Mouse (Mus musculus) MEL (cell line): Measurements from ENCODE around the gene Ankrd52. TPM values are rescaled to one million over a fixed set of nuclear protein-coding genes. Genes with fewer than 3 reads are reported as not detected.

Source experiments
- DNase-seq: peaks from one replicate; pipeline ENCODE4 v3.0.0; 2011; ENCODE audit warnings: low read depth, low spot score
- H3K27ac ChIP-seq: 2 replicates; pipeline ENCODE4 v1.5.1; 2012; ENCODE audit warnings: low read depth, mild to moderate bottlenecking, control low read depth, low read length, moderate library complexity; ENCODE audit not compliant: control insufficient read depth
- H3K27me3 ChIP-seq, 2 experiments: fragments of 150-350 bp in 1 of 2; sonication (generic) in 1 of 2; 2 replicates each; pipeline ENCODE4 v1.6.1; 2012; ENCODE audit warnings: low read length in 2 of 2, mild to moderate bottlenecking in 2 of 2, improper control_type of control experiment in 1 of 2, moderate library complexity in 1 of 2; ENCODE audit not compliant: insufficient read depth in 2 of 2, control insufficient read depth in 1 of 2
- H3K36me3 ChIP-seq, 2 experiments: 2 replicates each; pipeline ENCODE4 v1.6.1; 2012 to 2014; ENCODE audit warnings: low read length in 2 of 2, improper control_type of control experiment in 1 of 2, inconsistent platforms in 1 of 2, mild to moderate bottlenecking in 1 of 2; ENCODE audit not compliant: insufficient read depth in 2 of 2, control insufficient read depth in 1 of 2
- H3K4me1 ChIP-seq, 2 experiments: fragments of 150-350 bp in 1 of 2; sonication (generic) in 1 of 2; 2 replicates each; pipeline ENCODE4 v1.6.1; 2012; ENCODE audit warnings: low read length in 2 of 2, improper control_type of control experiment in 1 of 2, mild to moderate bottlenecking in 1 of 2; ENCODE audit not compliant: insufficient read depth in 2 of 2, control insufficient read depth in 1 of 2
- H3K4me3 ChIP-seq, 2 experiments: fragments of 150-350 bp in 1 of 2; sonication (generic) in 1 of 2; 2 replicates each; pipeline ENCODE4 v1.5.1; 2012; ENCODE audit warnings: low read depth in 2 of 2, low read length in 2 of 2, mild to moderate bottlenecking in 2 of 2, moderate library complexity in 2 of 2, control low read depth in 1 of 2, improper control_type of control experiment in 1 of 2; ENCODE audit not compliant: control insufficient read depth in 1 of 2, insufficient read depth in 1 of 2
- H3K79me2 ChIP-seq: 2 replicates; pipeline ENCODE4 v1.6.1; 2012; ENCODE audit warnings: mild to moderate bottlenecking, low read length, moderate library complexity; ENCODE audit not compliant: control insufficient read depth, poor library complexity, insufficient read depth
- H3K9ac ChIP-seq: 2 replicates; pipeline ENCODE4 v1.6.1; 2012; ENCODE audit warnings: low read depth, mild to moderate bottlenecking, control low read depth, low read length, moderate library complexity; ENCODE audit not compliant: control insufficient read depth, poor library complexity, severe bottlenecking
- H3K9me3 ChIP-seq: fragments of 150-350 bp; sonication (generic); replicated peaks from 2 replicates; pipeline ENCODE4 v1.6.1; 2012; ENCODE audit warnings: mild to moderate bottlenecking, low read length, improper control_type of control experiment, moderate library complexity; ENCODE audit not compliant: insufficient read depth
- BHLHE40 ChIP-seq: IDR thresholded peaks from 2 replicates; pipeline ENCODE4 v1.6.1; 2012; ENCODE audit warnings: low read depth, mild to moderate bottlenecking, inconsistent platforms, low read length, improper control_type of control experiment, borderline replicate concordance
- CHD1 ChIP-seq: IDR thresholded peaks from 2 replicates; pipeline ENCODE4 v1.6.1; 2012; ENCODE audit warnings: low read depth, mild to moderate bottlenecking, inconsistent platforms, low read length, improper control_type of control experiment
- CHD2 ChIP-seq: IDR thresholded peaks from 2 replicates; pipeline ENCODE4 v1.6.1; 2011; ENCODE audit warnings: low read length, improper control_type of control experiment
- CTCF ChIP-seq, 3 experiments: IDR thresholded peaks in 2 of 3; conservative IDR thresholded peaks in 1 of 3; 2 replicates each; pipeline ENCODE4 v1.5.1; 2011 to 2012; ENCODE audit warnings: low read length in 3 of 3, low read depth in 2 of 3, mild to moderate bottlenecking in 2 of 3, improper control_type of control experiment in 1 of 3, inconsistent platforms in 1 of 3, mixed read lengths in 1 of 3, moderate library complexity in 1 of 3; ENCODE audit not compliant: control insufficient read depth in 1 of 3, insufficient read depth in 1 of 3, poor library complexity in 1 of 3, severe bottlenecking in 1 of 3
- ETS1 ChIP-seq: IDR thresholded peaks from 2 replicates; pipeline ENCODE4 v1.6.1; 2012; ENCODE audit warnings: low read depth, mild to moderate bottlenecking, inconsistent platforms, low read length, improper control_type of control experiment, moderate library complexity
- GABPA ChIP-seq: IDR thresholded peaks from 2 replicates; pipeline ENCODE4 v1.6.1; 2012; ENCODE audit warnings: low read depth, mild to moderate bottlenecking, inconsistent platforms, low read length, improper control_type of control experiment, moderate library complexity
- HCFC1 ChIP-seq: IDR thresholded peaks from 2 replicates; pipeline ENCODE4 v1.6.1; 2012; ENCODE audit warnings: low read depth, mild to moderate bottlenecking, inconsistent platforms, low read length, improper control_type of control experiment, moderate library complexity
- KAT2A ChIP-seq: conservative IDR thresholded peaks from 2 replicates; pipeline ENCODE4 v1.6.1; 2012; ENCODE audit warnings: low read depth, low read length, improper control_type of control experiment, inconsistent platforms
- MAFK ChIP-seq: IDR thresholded peaks from 2 replicates; pipeline ENCODE4 v1.6.1; 2011; ENCODE audit warnings: low read depth, mild to moderate bottlenecking, low read length, improper control_type of control experiment, borderline replicate concordance
- MAX ChIP-seq: IDR thresholded peaks from 2 replicates; pipeline ENCODE4 v1.6.1; 2011; ENCODE audit warnings: low read length, improper control_type of control experiment
- MAZ ChIP-seq: IDR thresholded peaks from 2 replicates; pipeline ENCODE4 v1.6.1; 2012; ENCODE audit warnings: low read depth, mild to moderate bottlenecking, inconsistent platforms, low read length, improper control_type of control experiment
- MEF2A ChIP-seq: IDR thresholded peaks from 2 replicates; pipeline ENCODE4 v1.6.1; 2014; ENCODE audit warnings: low read depth, mild to moderate bottlenecking, inconsistent platforms, low read length, improper control_type of control experiment; ENCODE audit not compliant: poor library complexity, insufficient replicate concordance, severe bottlenecking; ENCODE audit errors: extremely low read depth
- MXI1 ChIP-seq: IDR thresholded peaks from 2 replicates; pipeline ENCODE4 v1.6.1; 2011; ENCODE audit warnings: mild to moderate bottlenecking, low read depth, low read length, improper control_type of control experiment
- MYB ChIP-seq: IDR thresholded peaks from 2 replicates; pipeline ENCODE4 v1.6.1; 2011; ENCODE audit warnings: mild to moderate bottlenecking, low read depth, low read length, improper control_type of control experiment
- MYC ChIP-seq: IDR thresholded peaks from 2 replicates; pipeline ENCODE4 v1.6.1; 2011; ENCODE audit warnings: low read depth, mild to moderate bottlenecking, low read length, improper control_type of control experiment, moderate library complexity
- NRF1 ChIP-seq: IDR thresholded peaks from 2 replicates; pipeline ENCODE4 v1.6.1; 2014; ENCODE audit warnings: low read depth, mild to moderate bottlenecking, inconsistent platforms, low read length, improper control_type of control experiment, moderate library complexity; ENCODE audit not compliant: poor library complexity, insufficient read depth, severe bottlenecking
- POLR2AphosphoS2 ChIP-seq: IDR thresholded peaks from 2 replicates; pipeline ENCODE4 v1.6.1; 2011; ENCODE audit warnings: low read length, improper control_type of control experiment
- POLR2AphosphoS5 ChIP-seq: IDR thresholded peaks from 2 replicates; pipeline ENCODE4 v1.6.1; 2012; ENCODE audit warnings: low read depth, borderline replicate concordance, mild to moderate bottlenecking, inconsistent platforms, low read length, moderate library complexity, mixed read lengths
- RAD21 ChIP-seq: IDR thresholded peaks from 2 replicates; pipeline ENCODE4 v1.6.1; 2011; ENCODE audit warnings: mild to moderate bottlenecking, low read depth, low read length, improper control_type of control experiment
- RCOR1 ChIP-seq: IDR thresholded peaks from 2 replicates; pipeline ENCODE4 v1.6.1; 2012; ENCODE audit warnings: low read depth, mild to moderate bottlenecking, inconsistent platforms, low read length, improper control_type of control experiment
- SIN3A ChIP-seq: IDR thresholded peaks from 2 replicates; pipeline ENCODE4 v1.6.1; 2012; ENCODE audit warnings: low read length, improper control_type of control experiment, inconsistent platforms
- SMC3 ChIP-seq: IDR thresholded peaks from 2 replicates; pipeline ENCODE4 v1.6.1; 2011; ENCODE audit warnings: low read depth, low read length, improper control_type of control experiment
- TBP ChIP-seq: IDR thresholded peaks from 2 replicates; pipeline ENCODE4 v1.8.0; 2011; ENCODE audit warnings: low read depth, low read length, improper control_type of control experiment
- TCF12 ChIP-seq: IDR thresholded peaks from 2 replicates; pipeline ENCODE4 v1.6.1; 2014; ENCODE audit warnings: low read depth, mild to moderate bottlenecking, inconsistent platforms, low read length, improper control_type of control experiment, moderate library complexity
- USF2 ChIP-seq, 2 experiments: IDR thresholded peaks; 2 replicates each; pipeline ENCODE4 v1.6.1; 2011 to 2012; ENCODE audit warnings: improper control_type of control experiment in 2 of 2, low read length in 2 of 2, borderline replicate concordance in 1 of 2, inconsistent platforms in 1 of 2, low read depth in 1 of 2, mild to moderate bottlenecking in 1 of 2; ENCODE audit not compliant: insufficient read depth in 1 of 2
- ZC3H11A ChIP-seq: IDR thresholded peaks from 2 replicates; pipeline ENCODE4 v1.6.1; 2012; ENCODE audit warnings: low read depth, mild to moderate bottlenecking, inconsistent platforms, low read length, improper control_type of control experiment
- ZKSCAN1 ChIP-seq: IDR thresholded peaks from 2 replicates; pipeline ENCODE4 v1.6.1; 2012; ENCODE audit warnings: low read depth, mild to moderate bottlenecking, inconsistent platforms, low read length, improper control_type of control experiment, moderate library complexity
- ZMIZ1 ChIP-seq: IDR thresholded peaks from 2 replicates; pipeline ENCODE4 v1.6.1; 2012; ENCODE audit warnings: low read depth, mild to moderate bottlenecking, inconsistent platforms, low read length, improper control_type of control experiment, moderate library complexity
- ZNF384 ChIP-seq: IDR thresholded peaks from 2 replicates; pipeline ENCODE4 v1.6.1; 2012; ENCODE audit warnings: low read depth, mild to moderate bottlenecking, inconsistent platforms, low read length, improper control_type of control experiment
- polyA plus RNA-seq, 2 experiments: library from polyadenylated mRNA; stranded (reverse) in 1 of 2; unstranded in 1 of 2; fragments of >175 nt in 1 of 2; fragments of >200 nt in 1 of 2; gene quantifications; 2 replicates each; pipeline versions ENCODE4 v1.2.1 to v1.2.4; 2012; ENCODE audit warnings: low replicate concordance in 2 of 2, low read depth in 1 of 2; ENCODE audit not compliant: insufficient read length in 2 of 2, insufficient read depth in 1 of 2, missing spikeins in 1 of 2
- total RNA-seq: library from RNA; depleted of rRNA; stranded (reverse); fragments of 300-350 nt; gene quantifications from 2 replicates; pipeline ENCODE4 v1.2.3, GENCODE M21; 2012

Ankrd52 gene
- total and polyA plus RNA-seq, 3 experiments = 9.5 to 39.9 TPM; not detected in 1

- H3K79me2 ChIP-seq = peaks cover 22% of the 10 kb centered on the region
- no peak for TF ChIP-seq KAT2A
- TF ChIP-seq MXI1 = no peak
- peak; percentile 46 to 70 (median 60); a peak in 5 of 6 replicates for TF ChIP-seq CTCF (IDR thresholded peaks at IDR 0.05 in 2 of 3, conservative IDR thresholded peaks at IDR 0.05 in 1 of 3; ENCODE audit: control insufficient read depth in 1 of 3, insufficient read depth in 1 of 3, low read depth in 2 of 3, low read length in 3 of 3, poor library complexity in 1 of 3, severe bottlenecking in 1 of 3)
- peak; percentile 49 for TF ChIP-seq RAD21
- no peak for TF ChIP-seq GABPA
- TF ChIP-seq ZC3H11A = peak; percentile 24; the same call in 1 of the 2 replicates
- peak; percentile 80 for TF ChIP-seq ZNF384
- no peak for TF ChIP-seq ETS1
- 0 out of 2 replicates have a peak, but pooled peaks have one; percentile 43 for TF ChIP-seq MAZ
- no peak for TF ChIP-seq MAX
- no peak for TF ChIP-seq CHD2
- TF ChIP-seq POLR2AphosphoS2 = no peak
- no peak for TF ChIP-seq MYC
- no peak for TF ChIP-seq MYB
- no peak for TF ChIP-seq POLR2AphosphoS5
- TF ChIP-seq SMC3 = peak; percentile 47; the same call in 1 of the 2 replicates
- no peak for TF ChIP-seq MEF2A
- TF ChIP-seq TBP = no peak
- peaks cover 3 to 18% of the 10 kb centered on the region in 2 experiments for H3K4me1 ChIP-seq
- no peak overlapping the region for H3K4me3 ChIP-seq
- no peaks in the 10 kb centered on the region for H3K27me3 ChIP-seq
- H3K9ac ChIP-seq = no peak overlapping the region
- peak; percentile 82 for DNase-seq
- no peak overlapping the region; the same call in 1 of the 2 replicates for H3K27ac ChIP-seq
- H3K36me3 ChIP-seq = peaks cover 0 to 9% of the 10 kb centered on the region in 2 experiments; a peak in 2 of 4 replicates
- H3K9me3 ChIP-seq = no peaks in the 10 kb centered on the region
Measured at GRCm38 (mm10) chr10:128374393-128374792, 2.5 kb upstream of the Ankrd52 start.

GRCm38 (mm10) chr10:128376099-128376454 lies 838 bp upstream of the Ankrd52 start:
- TF ChIP-seq TBP = no peak
- TF ChIP-seq MEF2A = no peak
- no peak for TF ChIP-seq GABPA
- no peak for TF ChIP-seq USF2 (IDR thresholded peaks at IDR 0.05; ENCODE audit: borderline replicate concordance in 1 of 2, insufficient read depth in 1 of 2, low read depth in 1 of 2, low read length in 2 of 2)
- TF ChIP-seq HCFC1 = no peak
- TF ChIP-seq MXI1 = no peak
- TF ChIP-seq SIN3A = no peak
- no peak for TF ChIP-seq RCOR1
- TF ChIP-seq MAFK = no peak
- TF ChIP-seq TCF12 = no peak
- TF ChIP-seq ZKSCAN1 = no peak
- no peak for TF ChIP-seq ZMIZ1
- TF ChIP-seq BHLHE40 = no peak
- no peak for TF ChIP-seq NRF1
- TF ChIP-seq MYC = no peak
- no peak for TF ChIP-seq POLR2AphosphoS5
- no peak for TF ChIP-seq CHD1
- Histone ChIP-seq H3K4me3 (peak overlapping the region; percentile 74 to 83), H3K27me3 (no peaks in the 10 kb centered on the region), H3K9me3 (no peaks in the 10 kb centered on the region), H3K36me3 (peaks cover 2 to 8% of the 10 kb centered on the region in 2 experiments), H3K4me1 (peaks cover 0 to 14% of the 10 kb centered on the region in 2 experiments), H3K79me2 (peaks cover 22% of the 10 kb centered on the region), H3K9ac (peak overlapping the region; percentile 91), H3K27ac (peak overlapping the region; percentile 59)
- no peak for DNase-seq
